Mouse (Mus musculus) neural tube, embryonic 11.5 days (tissue): ENCODE measurements around the gene Zfp991. TPM values are rescaled to one million over a fixed set of nuclear protein-coding genes. Genes with fewer than 3 reads are reported as not detected.
"Not testable (repeated sequence)": the region's sequence is repeated elsewhere in the genome, so short reads cannot be mapped to it uniquely, and the experiment has no call there.

Source experiments
- ATAC-seq: fragments of 200-750 bp; cut with Nextera tagmentation; 2 replicates; pipeline ENCODE4 v1.8.0; 2017; ENCODE audit warnings: moderate number of reproducible peaks, mild to moderate bottlenecking, moderate TSS enrichment, moderate library complexity; ENCODE audit not compliant: insufficient read depth, low FRiP score, low TSS enrichment
- DNase-seq: peaks from one replicate; pipeline ENCODE4 v3.0.0-alpha.2; 2015; ENCODE audit warnings: low spot score
- H3K27ac ChIP-seq: fragments of 300-500 bp; sonication (generic); 2 replicates; pipeline ENCODE4 v1.5.1; 2014; ENCODE audit warnings: low read depth, mild to moderate bottlenecking, low read length
- H3K27me3 ChIP-seq: fragments of 300-500 bp; sonication (generic); 2 replicates; pipeline ENCODE4 v1.6.1; 2014; ENCODE audit warnings: mild to moderate bottlenecking, low read length, mixed read lengths; ENCODE audit not compliant: control insufficient read depth, insufficient read depth
- H3K36me3 ChIP-seq: fragments of 300-500 bp; sonication (generic); 2 replicates; pipeline ENCODE4 v1.6.1; 2014; ENCODE audit warnings: mild to moderate bottlenecking, low read length, moderate library complexity, mixed read lengths; ENCODE audit not compliant: control insufficient read depth, insufficient read depth
- H3K4me1 ChIP-seq: fragments of 300-500 bp; sonication (generic); 2 replicates; pipeline ENCODE4 v1.6.1; 2014; ENCODE audit warnings: low read length, mixed read lengths; ENCODE audit not compliant: control insufficient read depth, insufficient read depth
- H3K4me2 ChIP-seq: fragments of 300-500 bp; sonication (generic); 2 replicates; pipeline ENCODE4 v1.6.1; 2014; ENCODE audit warnings: low read depth, mild to moderate bottlenecking, moderate library complexity
- H3K4me3 ChIP-seq: fragments of 300-500 bp; sonication (generic); 2 replicates; pipeline ENCODE4 v1.5.1; 2014; ENCODE audit warnings: low read depth, low read length
- H3K9ac ChIP-seq: fragments of 300-500 bp; sonication (generic); 2 replicates; pipeline ENCODE4 v1.6.1; 2014; ENCODE audit warnings: mild to moderate bottlenecking, low read length
- H3K9me3 ChIP-seq: fragments of 300-500 bp; sonication (generic); 2 replicates; pipeline ENCODE4 v1.6.1; 2016; ENCODE audit warnings: low read length; ENCODE audit not compliant: control insufficient read depth
- WGBS: fragments of 180-500 bp; shearing (Covaris S2); extraction: QIAGEN DNeasy Blood & Tissue Kit; methylation state at CpG from one replicate; pipeline ENCODE4 v1.1.7; 2014; 5-methylcytosine and 5-hydroxymethylcytosine counted together
- polyA plus RNA-seq: library from polyadenylated mRNA; unstranded; fragments of >200 nt; fragmentation: Nextera tagmentation; extraction: Ambion mirVana; gene quantifications from 2 replicates; pipeline ENCODE4 v1.2.1, GENCODE M21; 2014

The Zfp991 gene
- polyA plus RNA-seq, 1 experiment from 2014 or later: 6.7 TPM

- H3K36me3 ChIP-seq, H3K9me3 ChIP-seq, H3K4me1 ChIP-seq, DNase-seq, H3K27me3 ChIP-seq, ATAC-seq, H3K27ac ChIP-seq: not testable (repeated sequence)
- Histone ChIP-seq H3K4me3 (peak overlapping the region; percentile 63), H3K9ac (peak overlapping the region; percentile 91), H3K4me2 (peak overlapping the region; percentile 88)
- WGBS: 22% methylated on average over 4 of the region's 4 CpGs
These were observed 6.5 kb upstream of the Zfp991 start for GRCm38 (mm10) chr4:147125326-147125725.

GRCm38 (mm10) chr4:147125870-147126269 lies 6.0 kb upstream of the Zfp991 start:
- not testable (repeated sequence) for ATAC-seq, H3K36me3 ChIP-seq, DNase-seq, H3K4me3 ChIP-seq, H3K4me2 ChIP-seq, H3K27me3 ChIP-seq, H3K9ac ChIP-seq, H3K4me1 ChIP-seq, H3K9me3 ChIP-seq, H3K27ac ChIP-seq
- 89% methylated on average over 4 of the region's 4 CpGs for WGBS

- ATAC-seq, H3K9me3 ChIP-seq, H3K27me3 ChIP-seq, H3K9ac ChIP-seq, H3K27ac ChIP-seq, H3K4me3 ChIP-seq, H3K4me2 ChIP-seq, H3K36me3 ChIP-seq, DNase-seq, H3K4me1 ChIP-seq: not testable (repeated sequence)
- 78% methylated on average over 2 of the region's 2 CpGs for WGBS
These were observed 5.4 kb upstream of the Zfp991 start for GRCm38 (mm10) chr4:147126435-147126834.

GRCm38 (mm10) chr4:147127137-147127536 lies 4.7 kb upstream of the Zfp991 start:
- ATAC-seq, H3K4me2 ChIP-seq, DNase-seq, H3K27me3 ChIP-seq, H3K9ac ChIP-seq, H3K27ac ChIP-seq, H3K4me3 ChIP-seq, H3K9me3 ChIP-seq, H3K4me1 ChIP-seq, H3K36me3 ChIP-seq: not testable (repeated sequence)
- 80% methylated on average over 2 of the region's 2 CpGs for WGBS

GRCm38 (mm10) chr4:147128152-147128551 lies 3.7 kb upstream of the Zfp991 start:
- H3K27me3 ChIP-seq, H3K4me1 ChIP-seq, H3K9me3 ChIP-seq, H3K4me2 ChIP-seq, H3K27ac ChIP-seq, H3K36me3 ChIP-seq, DNase-seq, H3K9ac ChIP-seq, ATAC-seq, H3K4me3 ChIP-seq: not testable (repeated sequence)

GRCm38 (mm10) chr4:147133596-147133995 lies 1.8 kb downstream of the Zfp991 start:
- H3K4me2 ChIP-seq, H3K9ac ChIP-seq, H3K36me3 ChIP-seq, H3K4me3 ChIP-seq, H3K9me3 ChIP-seq, H3K27ac ChIP-seq, H3K4me1 ChIP-seq, DNase-seq, ATAC-seq, H3K27me3 ChIP-seq: not testable (repeated sequence)
- WGBS: 58% methylated on average over 2 of the region's 2 CpGs

- 75% methylated on average over 4 of the region's 4 CpGs for WGBS
- H3K36me3 ChIP-seq, H3K4me3 ChIP-seq, H3K9me3 ChIP-seq, H3K27me3 ChIP-seq, H3K4me2 ChIP-seq, DNase-seq, H3K27ac ChIP-seq, H3K9ac ChIP-seq, H3K4me1 ChIP-seq: not testable (repeated sequence)
- ATAC-seq: 0 out of 2 replicates have a peak, but pooled peaks have one; percentile 48
These were observed 9.9 kb downstream of the Zfp991 start for GRCm38 (mm10) chr4:147141757-147142156.

GRCm38 (mm10) chr4:147165282-147165681 lies 33.4 kb downstream of the Zfp991 start:
- H3K27me3 ChIP-seq, H3K9ac ChIP-seq, H3K36me3 ChIP-seq, H3K4me2 ChIP-seq, H3K9me3 ChIP-seq, H3K4me1 ChIP-seq, H3K27ac ChIP-seq, ATAC-seq, DNase-seq, H3K4me3 ChIP-seq: not testable (repeated sequence)
- WGBS: 94% methylated on average over 2 of the region's 2 CpGs

GRCm38 (mm10) chr4:147170547-147170946 lies 38.7 kb downstream of the Zfp991 start:
- not testable (repeated sequence) for H3K4me3 ChIP-seq, H3K27ac ChIP-seq, H3K9ac ChIP-seq, H3K4me1 ChIP-seq, H3K27me3 ChIP-seq, ATAC-seq, H3K36me3 ChIP-seq, H3K4me2 ChIP-seq, DNase-seq, H3K9me3 ChIP-seq
- WGBS: 95% methylated on average over 2 of the region's 2 CpGs
